ENCODE assay signal across 33 mouse cellular contexts in the genomic region with DNA sequence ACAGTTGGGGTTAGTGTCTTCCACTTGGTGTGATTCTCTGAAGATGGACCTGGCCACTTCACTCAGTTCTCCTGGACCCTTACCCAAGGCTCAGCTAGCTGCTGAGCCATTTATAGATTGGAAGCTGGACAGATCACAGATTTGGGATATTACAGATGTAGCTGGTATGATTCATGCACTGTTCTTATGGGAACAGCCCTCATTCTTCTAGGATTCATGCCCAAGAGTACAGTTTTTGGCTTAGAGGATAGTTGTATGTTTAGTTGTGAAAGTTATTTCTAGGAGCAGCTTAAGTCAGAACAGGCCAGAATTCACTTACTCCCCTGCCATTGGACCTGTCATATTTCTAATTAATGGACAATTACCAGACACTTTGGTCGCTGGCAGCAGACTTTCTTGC. TPM values are rescaled to one million over a fixed set of nuclear protein-coding genes. Genes with fewer than 3 reads are reported as not detected.
"Had no signal": no experiment of that assay in that cellular context is flagged by ENCODE, and none has a peak within 500 bp of the region (broad histone marks: within the 10 kb centered on the region; RNA-seq: fewer than 3 reads in every experiment).

No protein-coding gene starts in this region.

- ATAC-seq: inflammation-experienced regulatory T-cells, adult 6 months; intestine, embryonic 15.5 days; intestine, postnatal 0 days had no signal

- DNase-seq: gastrocnemius, postnatal 14 days; gastrocnemius, postnatal 36 days; heart, adult 2 months; heart, postnatal 14 days; heart, postnatal 36 days; kidney, adult 18-20 months; kidney, adult 8-10 months; kidney, postnatal 10 days; kidney, postnatal 4 days; liver; liver, embryonic 13.5 days had no signal

- H3K4me2 ChIP-seq: heart, embryonic 11.5 days; heart, embryonic 13.5 days; heart, embryonic 15.5 days; hindbrain, embryonic 13.5 days; hindbrain, embryonic 15.5 days; intestine, embryonic 15.5 days; limb, embryonic 12.5 days; liver, embryonic 11.5 days; liver, embryonic 13.5 days; liver, embryonic 15.5 days had no signal

- H3K27me3 ChIP-seq: heart, embryonic 13.5 days; heart, embryonic 15.5 days; hindbrain, embryonic 13.5 days; hindbrain, embryonic 15.5 days; intestine, embryonic 15.5 days; limb, embryonic 12.5 days; liver, embryonic 13.5 days; liver, embryonic 15.5 days had no signal

- H3K4me1 ChIP-seq: hindbrain, embryonic 15.5 days; intestine, embryonic 15.5 days; limb, embryonic 12.5 days; liver, embryonic 15.5 days had no signal

- H3K27ac ChIP-seq: heart, adult 2 months; heart, embryonic 13.5 days; heart, embryonic 15.5 days; hindbrain, embryonic 13.5 days; hindbrain, embryonic 15.5 days; intestine, embryonic 15.5 days; limb, embryonic 10.5 days; limb, embryonic 12.5 days; liver, embryonic 13.5 days; liver, embryonic 15.5 days had no signal

- H3K9ac ChIP-seq: heart, embryonic 13.5 days; heart, embryonic 15.5 days; hindbrain, embryonic 13.5 days; hindbrain, embryonic 15.5 days; intestine, embryonic 15.5 days; limb, embryonic 12.5 days; liver, embryonic 13.5 days; liver, embryonic 15.5 days had no signal

- H3K4me3 ChIP-seq: heart, adult 2 months; heart, embryonic 13.5 days; heart, embryonic 15.5 days; hindbrain, embryonic 13.5 days; hindbrain, embryonic 15.5 days; intestine, embryonic 15.5 days; limb, embryonic 10.5 days; limb, embryonic 12.5 days; liver, embryonic 13.5 days; liver, embryonic 15.5 days had no signal

- H3K9me3 ChIP-seq: heart, embryonic 13.5 days; heart, embryonic 15.5 days; hindbrain, embryonic 13.5 days; hindbrain, embryonic 15.5 days; intestine, embryonic 15.5 days; limb, embryonic 10.5 days; limb, embryonic 12.5 days; liver, embryonic 13.5 days; liver, embryonic 15.5 days had no signal

RNA-seq across cellular contexts. Expression of gene Vpreb1, which starts 42.8 kb away (rescaled TPM):
- total RNA-seq: gastrocnemius, adult 18-20 months; gastrocnemius, adult 8-10 months; gastrocnemius, postnatal 14 days; gastrocnemius, postnatal 36 days; heart, adult 2 months; heart, postnatal 36 days; left cerebral cortex, postnatal 14 days had no signal
- polyA plus RNA-seq: heart, adult 2 months had no signal

RNA-seq across cellular contexts. Expression of gene Igll1, which starts 49.7 kb away (rescaled TPM):
- total RNA-seq: gastrocnemius, adult 18-20 months; gastrocnemius, adult 8-10 months; gastrocnemius, postnatal 14 days; gastrocnemius, postnatal 36 days; heart, adult 2 months; heart, postnatal 14 days; heart, postnatal 36 days; hematopoietic stem cell, adult 5-6 weeks; layer of hippocampus, postnatal 10 days; layer of hippocampus, postnatal 25 days; left cerebral cortex, postnatal 14 days; left cerebral cortex, postnatal 36 days had no signal
- polyA plus RNA-seq: heart, adult 2 months; heart, embryonic 11.5 days; heart, embryonic 13.5 days; heart, embryonic 15.5 days; heart, postnatal 0 days; hindbrain, embryonic 11.5 days; hindbrain, embryonic 15.5 days; inflammation-experienced regulatory T-cells, adult 6 months; intestine, postnatal 0 days; kidney, embryonic 14.5 days; limb, embryonic 10.5 days; liver, embryonic 11.5 days had no signal
